Mouse (Mus musculus) urinary bladder, adult 2 months (tissue): Measurements from ENCODE around the gene Glra1. TPM values are rescaled to one million over a fixed set of nuclear protein-coding genes. Genes with fewer than 3 reads are reported as not detected.

Source experiments
- DNase-seq: peaks from one replicate; pipeline ENCODE4 v3.0.0; 2022; ENCODE audit warnings: low spot score
- polyA plus RNA-seq: library from polyadenylated mRNA; depleted of rRNA; stranded (reverse); fragments of >200 nt; gene quantifications from 2 replicates; pipeline ENCODE4 v1.2.3, GENCODE M21; 2012

The Glra1 gene
- polyA plus RNA-seq, 1 experiment, result not detected

- no peak for DNase-seq
Measured at GRCm38 (mm10) chr11:55518806-55519674, 89.0 kb downstream of the Glra1 start.

- no peak for DNase-seq
Measured at GRCm38 (mm10) chr11:55517666-55518065, 90.3 kb downstream of the Glra1 start.

- no peak for DNase-seq
Measured at GRCm38 (mm10) chr11:55511374-55511773, 96.6 kb downstream of the Glra1 start.

GRCm38 (mm10) chr11:55505485-55505884, 102.5 kb downstream of the Glra1 start:
- DNase-seq, result no peak

- no peak for DNase-seq
Measured at GRCm38 (mm10) chr11:55502886-55503285, 105.1 kb downstream of the Glra1 start.

- no peak for DNase-seq
Measured at GRCm38 (mm10) chr11:55501955-55502531, 106.0 kb downstream of the Glra1 start.

- no peak for DNase-seq
Measured at GRCm38 (mm10) chr11:55497885-55498284, 110.1 kb downstream of the Glra1 start.

GRCm38 (mm10) chr11:55496158-55496557, 111.8 kb downstream of the Glra1 start:
- no peak for DNase-seq

GRCm38 (mm10) chr11:55485443-55485842, 122.6 kb downstream of the Glra1 start:
- no peak for DNase-seq

- no peak for DNase-seq
Measured at GRCm38 (mm10) chr11:55473219-55473618, 134.8 kb downstream of the Glra1 start.

GRCm38 (mm10) chr11:55471467-55471866, 136.5 kb downstream of the Glra1 start:
- no peak for DNase-seq

GRCm38 (mm10) chr11:55470761-55471160, 137.2 kb downstream of the Glra1 start:
- DNase-seq, result no peak

- no peak for DNase-seq
Measured at GRCm38 (mm10) chr11:55469923-55470691, 137.9 kb downstream of the Glra1 start.

- peak; percentile 94 for DNase-seq
Measured at GRCm38 (mm10) chr11:55469048-55469843, 138.8 kb downstream of the Glra1 start, which contains the start of gene G3bp1. Gene G3bp1, plus strand, starts transcription at chr11:55469685.

GRCm38 (mm10) chr11:55468611-55469047, 139.4 kb downstream of the Glra1 start:
- no peak for DNase-seq

GRCm38 (mm10) chr11:55468012-55468411, 140.0 kb downstream of the Glra1 start:
- DNase-seq, result no peak

GRCm38 (mm10) chr11:55465177-55465576, 142.8 kb downstream of the Glra1 start:
- no peak for DNase-seq

- no peak for DNase-seq
Measured at GRCm38 (mm10) chr11:55464707-55465106, 143.3 kb downstream of the Glra1 start.
